In the genomic region with DNA sequence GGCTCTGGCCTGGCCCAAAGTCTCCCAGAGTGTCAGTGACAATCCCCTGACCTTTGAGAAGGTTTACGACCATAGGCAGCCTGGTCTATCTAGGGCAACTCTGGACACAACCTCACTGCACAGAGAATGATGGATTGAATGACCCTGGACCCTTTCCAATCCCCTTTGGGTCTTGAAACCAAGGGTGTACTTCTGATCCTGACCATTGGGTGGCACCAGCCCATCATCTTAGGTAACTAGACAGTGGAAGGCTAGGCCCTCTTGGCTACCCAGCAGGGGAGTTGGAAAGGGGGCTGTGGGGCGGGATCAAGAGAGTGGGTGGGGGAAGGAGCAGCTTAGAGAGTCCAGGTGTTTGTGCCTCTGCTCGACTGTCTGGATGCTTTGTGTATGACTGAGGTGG, we compare ENCODE assay signal across 8 mouse cellular contexts.
DNase-seq lines count a peak whose midpoint lies in the region; ATAC-seq and TF ChIP-seq lines count a peak whose summit lies in the region.

No protein-coding gene starts in this region.

- in situ Hi-C loops in CH12.LX (cut with MboI; ENCODE audit: low pct_ligation_motif_present, low pct_unique_long_range_greater_than_20kb, low sequenced_read_pairs), result loop anchor here (25.0 kb wide), 1 partner anchor 1115 kb away; a partner anchor contains a TSS

- H3K27me3 ChIP-seq in CH12.LX (replicated peaks), result peaks cover 4% of the 10 kb centered on the region
- 0 out of 2 replicates have a peak, but pooled peaks cover 8% of the 10 kb centered on the region for H3K27me3 ChIP-seq in heart, embryonic 12.5 days (replicated peaks)
- no peaks in the 10 kb centered on the region for H3K27me3 ChIP-seq in liver, embryonic 11.5 days (replicated peaks; ENCODE audit: control insufficient read depth, insufficient read depth, low read length)

- dilution Hi-C loops in CH12.LX (cut with MboI; ENCODE audit: extremely low pct_ligation_motif_present, extremely low pct_unique_long_range_greater_than_20kb, low sequenced_read_pairs), result no loop called here

- no peak overlapping the region for H3K4me3 ChIP-seq in CH12.LX (replicated peaks in 1 of 3; ENCODE audit: low read depth in 2 of 3, low read length in 2 of 3, poor library complexity in 1 of 3)
- no peak overlapping the region for H3K4me3 ChIP-seq in bone marrow, adult 2 months (replicated peaks; ENCODE audit: control insufficient read depth, low read depth, low read length)
- H3K4me3 ChIP-seq in embryonic fibroblast, embryonic 13.5 days (ENCODE audit: insufficient read depth, low read length), result no peak overlapping the region
- no peak overlapping the region for H3K4me3 ChIP-seq in heart, embryonic 12.5 days
- H3K4me3 ChIP-seq in liver, embryonic 11.5 days (ENCODE audit: low read depth, low read length), result no peak overlapping the region

- H3K4me1 ChIP-seq in CH12.LX (ENCODE audit: control insufficient read depth in 1 of 2, insufficient read depth in 2 of 2), result no peaks in the 10 kb centered on the region
- H3K4me1 ChIP-seq in bone marrow, adult 2 months (ENCODE audit: control insufficient read depth, insufficient read depth, low read length), result no peaks in the 10 kb centered on the region
- no peaks in the 10 kb centered on the region for H3K4me1 ChIP-seq in embryonic fibroblast, embryonic 13.5 days (ENCODE audit: control insufficient read depth, insufficient read depth, low read length)
- H3K4me1 ChIP-seq in heart, embryonic 12.5 days (replicated peaks), result no peaks in the 10 kb centered on the region
- no peaks in the 10 kb centered on the region for H3K4me1 ChIP-seq in liver, embryonic 11.5 days (replicated peaks; ENCODE audit: control insufficient read depth, insufficient read depth, low read length)

- H3K9me3 ChIP-seq in CH12.LX (replicated peaks; ENCODE audit: low read length), result no peaks in the 10 kb centered on the region
- H3K9me3 ChIP-seq in heart, embryonic 12.5 days (replicated peaks), result no peaks in the 10 kb centered on the region
- no peaks in the 10 kb centered on the region for H3K9me3 ChIP-seq in liver, embryonic 11.5 days (ENCODE audit: control insufficient read depth, low read length)

- no peak overlapping the region for H3K4me2 ChIP-seq in CH12.LX (ENCODE audit: insufficient read depth, low read depth, poor library complexity, severe bottlenecking)
- no peak overlapping the region for H3K4me2 ChIP-seq in heart, embryonic 12.5 days
- no peak overlapping the region for H3K4me2 ChIP-seq in liver, embryonic 11.5 days

- no peak for TF ChIP-seq POLR2A in CH12.LX (IDR thresholded peaks at IDR 0.05; ENCODE audit: low read depth, low read length)
- no peak for TF ChIP-seq POLR2A in bone marrow, adult 2 months (IDR thresholded peaks at IDR 0.05; ENCODE audit: borderline replicate concordance, control insufficient read depth, low read depth, low read length)
- TF ChIP-seq POLR2A in embryonic fibroblast, embryonic 13.5 days (IDR thresholded peaks at IDR 0.05; ENCODE audit: low read depth, low read length), result no peak

- no peak overlapping the region for H3K27ac ChIP-seq in CH12.LX (ENCODE audit: insufficient read depth, low read depth)
- no peak overlapping the region for H3K27ac ChIP-seq in bone marrow, adult 2 months (ENCODE audit: control insufficient read depth, insufficient read depth, low read depth, low read length, poor library complexity)
- no peak overlapping the region for H3K27ac ChIP-seq in embryonic fibroblast, embryonic 13.5 days (ENCODE audit: insufficient read depth, low read length)
- no peak overlapping the region for H3K27ac ChIP-seq in heart, embryonic 12.5 days (ENCODE audit: poor library complexity, severe bottlenecking)
- H3K27ac ChIP-seq in liver, embryonic 11.5 days (ENCODE audit: low read depth, low read length), result no peak overlapping the region

- no peak overlapping the region for H3K9ac ChIP-seq in CH12.LX (ENCODE audit: insufficient read depth, low read depth)
- H3K9ac ChIP-seq in heart, embryonic 12.5 days, result no peak overlapping the region
- H3K9ac ChIP-seq in liver, embryonic 11.5 days (ENCODE audit: low read depth, low read length), result no peak overlapping the region

- no peaks in the 10 kb centered on the region for H3K79me2 ChIP-seq in CH12.LX (replicated peaks; ENCODE audit: control insufficient read depth, extremely low read depth, insufficient read depth, poor library complexity, severe bottlenecking)

- TF ChIP-seq CTCF in CH12.LX (conservative IDR thresholded peaks at IDR 0.05 in 1 of 2, IDR thresholded peaks at IDR 0.05 in 1 of 2; ENCODE audit: low read depth in 2 of 2, low read length in 2 of 2), result peak; percentile 68 to 76
- peak; percentile 52; the same call in 1 of the 2 replicates for TF ChIP-seq CTCF in bone marrow, adult 2 months (IDR thresholded peaks at IDR 0.05; ENCODE audit: control insufficient read depth, insufficient read depth, low read length)
- 0 out of 2 replicates have a peak, but pooled peaks have one; percentile 9 for TF ChIP-seq CTCF in embryonic fibroblast, embryonic 13.5 days (IDR thresholded peaks at IDR 0.05; ENCODE audit: borderline replicate concordance, insufficient read depth, low read length)

- ATAC-seq in heart, embryonic 12.5 days (ENCODE audit: insufficient number of reproducible peaks, low FRiP score), result peak; percentile 59; the same call in 1 of the 2 replicates
- ATAC-seq in liver, embryonic 11.5 days (replicated peaks; ENCODE audit: low FRiP score), result peak; percentile 34; the same call in 1 of the 2 replicates

- 16% methylated on average over 3 of the region's 3 CpGs for WGBS in bone marrow, adult 2 months
- WGBS in heart, embryonic 12.5 days, result 12% methylated on average over 3 of the region's 3 CpGs
- 11% methylated on average over 3 of the region's 3 CpGs for WGBS in liver, embryonic 11.5 days

- DNase-seq in CH12.LX (ENCODE audit: extremely low read depth), result peak; percentile 59
- peak; percentile 80 for DNase-seq in kidney, postnatal 10 days
- peak; percentile 44 for DNase-seq in liver, embryonic 11.5 days (ENCODE audit: low spot score)
- peak; percentile 54 for DNase-seq in ovary, postnatal 14 days (ENCODE audit: low spot score)
- peak; percentile 50 for DNase-seq in thymus, postnatal 0 days (ENCODE audit: low spot score)

- no peaks in the 10 kb centered on the region for H3K36me3 ChIP-seq in CH12.LX (replicated peaks in 1 of 2; ENCODE audit: control insufficient read depth in 1 of 2, insufficient read depth in 1 of 2, low read length in 1 of 2)
- no peaks in the 10 kb centered on the region for H3K36me3 ChIP-seq in heart, embryonic 12.5 days
- no peaks in the 10 kb centered on the region for H3K36me3 ChIP-seq in liver, embryonic 11.5 days (ENCODE audit: control insufficient read depth, insufficient read depth, low read length)

- TF ChIP-seq RAD21 in CH12.LX (IDR thresholded peaks at IDR 0.05; ENCODE audit: low read depth, low read length), result peak; percentile 80

- TF ChIP-seq EP300 in CH12.LX (IDR thresholded peaks at IDR 0.05; ENCODE audit: low read length), result no peak

TF ChIP-seq in CH12.LX, 34 proteins besides CTCF, POLR2A, EP300 and RAD21:
- TF ChIP-seq CHD1 (IDR thresholded peaks at IDR 0.05; ENCODE audit: low read depth, low read length) (no peak), MEF2A (IDR thresholded peaks at IDR 0.05; ENCODE audit: borderline replicate concordance, low read depth, low read length) (no peak), SMC3 (IDR thresholded peaks at IDR 0.05; ENCODE audit: low read depth, low read length) (peak; percentile 58), BHLHE40 (IDR thresholded peaks at IDR 0.05; ENCODE audit: low read depth, low read length) (no peak)

Comparison
In these comparisons a context has a peak if more than half of its experiments do, and no peak if none do; other contexts are left out.
1. CTCF ChIP-seq: peak in every context shown above with its lines; median percentile 72 in CH12.LX; 52 in bone marrow, adult 2 months; 9 in embryonic fibroblast, embryonic 13.5 days.